Mouse (Mus musculus) MEL (cell line): ENCODE measurements around the gene Pdpn.

Experiments used
- JUND ChIP-seq: IDR thresholded peaks from 2 replicates; pipeline ENCODE4 v1.6.1; 2011; ENCODE audit warnings: low read depth, mild to moderate bottlenecking, improper control_type of control experiment, low read length
- MYC ChIP-seq: IDR thresholded peaks from 2 replicates; pipeline ENCODE4 v1.6.1; 2011; ENCODE audit warnings: low read depth, mild to moderate bottlenecking, low read length, improper control_type of control experiment, moderate library complexity
- POLR2A ChIP-seq, 2 experiments: IDR thresholded peaks; 2 replicates each; pipeline ENCODE4 v1.6.1; 2011 to 2012; ENCODE audit warnings: low read length in 2 of 2, mild to moderate bottlenecking in 2 of 2, control low read depth in 1 of 2, improper control_type of control experiment in 1 of 2, low read depth in 1 of 2, moderate library complexity in 1 of 2; ENCODE audit not compliant: control insufficient read depth in 1 of 2, insufficient read depth in 1 of 2, poor library complexity in 1 of 2
- USF1 ChIP-seq: IDR thresholded peaks from 2 replicates; pipeline ENCODE4 v1.6.1; 2014; ENCODE audit warnings: low read depth, mild to moderate bottlenecking, inconsistent platforms, low read length, improper control_type of control experiment, moderate library complexity

- TF ChIP-seq POLR2A (IDR thresholded peaks at IDR 0.05; ENCODE audit: control insufficient read depth in 1 of 2, insufficient read depth in 1 of 2, low read depth in 1 of 2, low read length in 2 of 2, poor library complexity in 1 of 2): no peak
- TF ChIP-seq USF1: no peak
- no peak for TF ChIP-seq JUND
- TF ChIP-seq MYC: no peak
These were observed 20.3 kb downstream of the Pdpn start for GRCm38 (mm10) chr4:143279016-143279415.
